Mouse (Mus musculus) E14TG2a.4 (cell line): ENCODE data around the gene Gad1.

Experiments used
- CTCF ChIP-seq: conservative IDR thresholded peaks from 2 replicates; pipeline ENCODE4 v1.5.1; 2014; ENCODE audit warnings: low read length
- NANOG ChIP-seq: IDR thresholded peaks from 2 replicates; pipeline ENCODE4 v1.6.1; 2014; ENCODE audit warnings: borderline replicate concordance, low read length, mixed read lengths

- TF ChIP-seq NANOG, result no peak
- no peak for TF ChIP-seq CTCF
Measured at GRCm38 (mm10) chr2:70632412-70632811, 79.5 kb downstream of the Gad1 start.
